In the genomic region with DNA sequence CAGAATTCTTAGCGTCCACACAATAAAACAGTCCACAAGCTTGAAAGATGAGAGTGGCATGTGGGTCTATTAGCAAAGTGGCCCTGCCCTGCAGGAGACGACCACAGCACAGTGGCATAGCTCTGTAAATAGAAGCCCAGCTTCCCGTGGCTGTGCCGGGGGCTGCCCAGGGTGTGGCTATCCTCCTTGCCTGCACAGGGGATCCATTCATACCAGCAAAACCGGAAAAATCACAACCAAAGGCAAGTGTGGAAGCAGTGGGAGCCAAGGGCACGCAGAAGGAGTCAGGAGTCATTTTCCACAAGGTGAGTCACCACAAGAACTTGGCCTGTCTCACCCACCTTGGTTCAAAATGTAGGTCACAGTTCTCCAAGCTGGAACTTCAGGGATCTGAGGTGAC, we compare ENCODE assay signal across 11 mouse cellular contexts. TPM values are rescaled to one million over a fixed set of nuclear protein-coding genes. Genes with fewer than 3 reads are reported as not detected.
DNase-seq lines count a peak whose midpoint lies in the region; ATAC-seq lines count a peak whose summit lies in the region.
"Had no signal": no experiment of that assay in that cellular context is flagged by ENCODE, and none has a peak within 500 bp of the region (broad histone marks: within the 10 kb centered on the region; RNA-seq: fewer than 3 reads in every experiment).

No protein-coding gene starts in this region.

- H3K27ac ChIP-seq in heart, embryonic 15.5 days: peak overlapping the region; percentile 18; the same call in 1 of the 2 replicates
- no peak overlapping the region for H3K27ac ChIP-seq in heart, embryonic 11.5 days (ENCODE audit: low read depth, low read length)
- no peak overlapping the region for H3K27ac ChIP-seq in embryonic facial prominence, embryonic 14.5 days (replicated peaks; ENCODE audit: low read depth, low read length)
- peak overlapping the region; percentile 80 for H3K27ac ChIP-seq in lung, embryonic 15.5 days

- 45% methylated on average over 6 of the region's 6 CpGs for WGBS in heart, embryonic 15.5 days
- WGBS in heart, embryonic 11.5 days (ENCODE audit: insufficient replicate concordance): 55% methylated on average over 6 of the region's 6 CpGs
- WGBS in embryonic facial prominence, embryonic 14.5 days: 41% methylated on average over 6 of the region's 6 CpGs
- 48% methylated on average over 6 of the region's 6 CpGs for WGBS in lung, embryonic 15.5 days

- peaks cover 31% of the 10 kb centered on the region for H3K4me1 ChIP-seq in heart, embryonic 15.5 days (replicated peaks)
- H3K4me1 ChIP-seq in heart, embryonic 11.5 days (ENCODE audit: control insufficient read depth, insufficient read depth, low read length): peaks cover 20% of the 10 kb centered on the region
- H3K4me1 ChIP-seq in embryonic facial prominence, embryonic 14.5 days (ENCODE audit: control insufficient read depth, insufficient read depth, low read length): peaks cover 4% of the 10 kb centered on the region; the same call in 1 of the 2 replicates
- H3K4me1 ChIP-seq in lung, embryonic 15.5 days: peaks cover 26% of the 10 kb centered on the region

- DNase-seq in 3T3-L1 (ENCODE audit: low read depth, low spot score): peak; percentile 30
- DNase-seq in embryonic facial prominence, embryonic 14.5 days (ENCODE audit: low spot score): peak; percentile 41
- DNase-seq in right cerebral cortex, postnatal 14 days: no peak
- DNase-seq in layer of hippocampus, adult 11-12 months (ENCODE audit: low spot score): no peak
- no peak for DNase-seq in spleen, postnatal 10 days (ENCODE audit: low spot score in 2 of 2)
- DNase-seq: cerebellum, adult 11-12 months; retina, postnatal 1 day had no signal

- H3K36me3 ChIP-seq in heart, embryonic 15.5 days: no peaks in the 10 kb centered on the region
- H3K36me3 ChIP-seq in heart, embryonic 11.5 days (ENCODE audit: control insufficient read depth, insufficient read depth, low read length): no peaks in the 10 kb centered on the region
- no peaks in the 10 kb centered on the region for H3K36me3 ChIP-seq in embryonic facial prominence, embryonic 14.5 days (ENCODE audit: control insufficient read depth, insufficient read depth, low read length)
- no peaks in the 10 kb centered on the region for H3K36me3 ChIP-seq in lung, embryonic 15.5 days

- H3K4me3 ChIP-seq in heart, embryonic 15.5 days: no peak overlapping the region
- no peak overlapping the region for H3K4me3 ChIP-seq in heart, embryonic 11.5 days (ENCODE audit: low read depth, low read length)
- H3K4me3 ChIP-seq in embryonic facial prominence, embryonic 14.5 days (ENCODE audit: low read depth, low read length): no peak overlapping the region
- no peak overlapping the region for H3K4me3 ChIP-seq in lung, embryonic 15.5 days

- H3K9me3 ChIP-seq in heart, embryonic 15.5 days (replicated peaks): no peaks in the 10 kb centered on the region
- H3K9me3 ChIP-seq in heart, embryonic 11.5 days (replicated peaks; ENCODE audit: control insufficient read depth, low read length): no peaks in the 10 kb centered on the region
- no peaks in the 10 kb centered on the region for H3K9me3 ChIP-seq in embryonic facial prominence, embryonic 14.5 days (ENCODE audit: control insufficient read depth, low read length)
- H3K9me3 ChIP-seq in lung, embryonic 15.5 days: no peaks in the 10 kb centered on the region

- no peak overlapping the region for H3K9ac ChIP-seq in heart, embryonic 15.5 days
- no peak overlapping the region for H3K9ac ChIP-seq in heart, embryonic 11.5 days (ENCODE audit: low read depth, low read length)
- H3K9ac ChIP-seq in embryonic facial prominence, embryonic 14.5 days (ENCODE audit: low read depth, low read length): no peak overlapping the region
- no peak overlapping the region for H3K9ac ChIP-seq in lung, embryonic 15.5 days

- ATAC-seq in heart, embryonic 15.5 days (replicated peaks; ENCODE audit: insufficient number of reproducible peaks, insufficient read depth, low FRiP score, low read depth): no peak
- no peak for ATAC-seq in heart, embryonic 11.5 days (replicated peaks; ENCODE audit: insufficient number of reproducible peaks, low FRiP score, low TSS enrichment)
- peak; percentile 57; the same call in 1 of the 2 replicates for ATAC-seq in embryonic facial prominence, embryonic 14.5 days (ENCODE audit: low read depth)
- peak; percentile 60; the same call in 1 of the 2 replicates for ATAC-seq in lung, embryonic 15.5 days (ENCODE audit: borderline replicate concordance, extremely low read depth, low FRiP score, low TSS enrichment)
- ATAC-seq: inflammation-experienced regulatory T-cells, adult 6 months had no signal

- H3K4me2 ChIP-seq in heart, embryonic 15.5 days: no peak overlapping the region
- H3K4me2 ChIP-seq in heart, embryonic 11.5 days: no peak overlapping the region
- no peak overlapping the region for H3K4me2 ChIP-seq in embryonic facial prominence, embryonic 14.5 days (ENCODE audit: low read depth, low read length)
- no peak overlapping the region for H3K4me2 ChIP-seq in lung, embryonic 15.5 days

- no peaks in the 10 kb centered on the region for H3K27me3 ChIP-seq in heart, embryonic 15.5 days
- no peaks in the 10 kb centered on the region for H3K27me3 ChIP-seq in heart, embryonic 11.5 days (ENCODE audit: control insufficient read depth, insufficient read depth, low read length)
- no peaks in the 10 kb centered on the region for H3K27me3 ChIP-seq in embryonic facial prominence, embryonic 14.5 days (replicated peaks; ENCODE audit: control insufficient read depth, insufficient read depth, low read length)
- no peaks in the 10 kb centered on the region for H3K27me3 ChIP-seq in lung, embryonic 15.5 days

RNA-seq across cellular contexts. Expression of a gene that starts 39.6 kb away (rescaled TPM):
- polyA plus RNA-seq in heart, embryonic 15.5 days (2015; fragmentation: Nextera tagmentation; extraction: Ambion mirVana): 10.8 and 11.4 TPM in 2 replicates
- polyA plus RNA-seq in heart, embryonic 11.5 days (2014; fragmentation: Nextera tagmentation; extraction: Ambion mirVana): 7.8 and 8.5 TPM in 2 replicates
- 10.6 and 10.8 TPM in 2 replicates for polyA plus RNA-seq in embryonic facial prominence, embryonic 14.5 days (2014; fragmentation: Nextera tagmentation; extraction: Ambion mirVana)
- polyA plus RNA-seq in lung, embryonic 15.5 days (2015; fragmentation: Nextera tagmentation; extraction: Ambion mirVana): 9.8 and 11.1 TPM in 2 replicates

Comparison
In these comparisons a context has a peak if more than half of its experiments do, and no peak if none do; other contexts are left out.
1. H3K27ac ChIP-seq: peak in heart, embryonic 15.5 days (single experiment) and lung, embryonic 15.5 days (single experiment); none in heart, embryonic 11.5 days (single experiment) and embryonic facial prominence, embryonic 14.5 days (single experiment).
2. ATAC-seq: peak in embryonic facial prominence, embryonic 14.5 days (single experiment) and lung, embryonic 15.5 days (single experiment); none in heart, embryonic 15.5 days (single experiment) and heart, embryonic 11.5 days (single experiment).
3. DNase-seq: peak in 3T3-L1 (single experiment) and embryonic facial prominence, embryonic 14.5 days (single experiment); none in right cerebral cortex, postnatal 14 days (single experiment), layer of hippocampus, adult 11-12 months (single experiment) and spleen, postnatal 10 days (0 of 2).